Mouse (Mus musculus) hindbrain, embryonic 14.5 days (tissue): ENCODE results near the gene Sntg2. TPM values are rescaled to one million over a fixed set of nuclear protein-coding genes. Genes with fewer than 3 reads are reported as not detected.

ENCODE experiments used
- ATAC-seq: fragments of 200-750 bp; cut with Nextera tagmentation; 2 replicates; pipeline ENCODE4 v1.8.0; 2017; ENCODE audit warnings: moderate number of reproducible peaks, mild to moderate bottlenecking, moderate TSS enrichment, moderate library complexity; ENCODE audit not compliant: low FRiP score
- DNase-seq: peaks from one replicate; pipeline ENCODE4 v3.0.0-alpha.2; 2015; ENCODE audit warnings: low spot score
- H3K27ac ChIP-seq: fragments of 300-500 bp; sonication (generic); 2 replicates; pipeline ENCODE4 v1.5.1; 2014; ENCODE audit warnings: mild to moderate bottlenecking, moderate library complexity
- H3K27me3 ChIP-seq: fragments of 300-500 bp; sonication (generic); 2 replicates; pipeline ENCODE4 v1.6.1; 2014; ENCODE audit warnings: mild to moderate bottlenecking, low read length, mixed read lengths; ENCODE audit not compliant: control insufficient read depth, insufficient read depth
- H3K36me3 ChIP-seq: fragments of 300-500 bp; sonication (generic); replicated peaks from 2 replicates; pipeline ENCODE4 v1.6.1; 2014; ENCODE audit not compliant: control insufficient read depth, insufficient read depth
- H3K4me1 ChIP-seq: fragments of 300-500 bp; sonication (generic); replicated peaks from 2 replicates; pipeline ENCODE4 v1.6.1; 2014; ENCODE audit warnings: antibody characterized with exemption, low read length, mixed read lengths; ENCODE audit not compliant: control insufficient read depth, insufficient read depth
- H3K4me2 ChIP-seq: fragments of 300-500 bp; sonication (generic); replicated peaks from 2 replicates; pipeline ENCODE4 v1.6.1; 2014; ENCODE audit warnings: mild to moderate bottlenecking, moderate library complexity
- H3K4me3 ChIP-seq: fragments of 300-500 bp; sonication (generic); replicated peaks from 2 replicates; pipeline ENCODE4 v1.5.1; 2014; ENCODE audit warnings: mild to moderate bottlenecking, low read length
- H3K9ac ChIP-seq: fragments of 300-500 bp; sonication (generic); 2 replicates; pipeline ENCODE4 v1.6.1; 2014
- H3K9me3 ChIP-seq: fragments of 300-500 bp; sonication (generic); 2 replicates; pipeline ENCODE4 v1.6.1; 2016; ENCODE audit warnings: low read length; ENCODE audit not compliant: control insufficient read depth
- WGBS: fragments of 180-500 bp; shearing (Covaris S2); extraction: QIAGEN DNeasy Blood & Tissue Kit; methylation state at CpG from one replicate; pipeline ENCODE4 v1.1.7; 2014; 5-methylcytosine and 5-hydroxymethylcytosine counted together
- polyA plus RNA-seq: library from polyadenylated mRNA; unstranded; fragments of >200 nt; fragmentation: Nextera tagmentation; extraction: Ambion mirVana; gene quantifications from 2 replicates; pipeline ENCODE4 v1.2.1, GENCODE M21; 2014

Gene Sntg2
- polyA plus RNA-seq, 1 experiment from 2014 or later = 3.5 TPM

DNA sequence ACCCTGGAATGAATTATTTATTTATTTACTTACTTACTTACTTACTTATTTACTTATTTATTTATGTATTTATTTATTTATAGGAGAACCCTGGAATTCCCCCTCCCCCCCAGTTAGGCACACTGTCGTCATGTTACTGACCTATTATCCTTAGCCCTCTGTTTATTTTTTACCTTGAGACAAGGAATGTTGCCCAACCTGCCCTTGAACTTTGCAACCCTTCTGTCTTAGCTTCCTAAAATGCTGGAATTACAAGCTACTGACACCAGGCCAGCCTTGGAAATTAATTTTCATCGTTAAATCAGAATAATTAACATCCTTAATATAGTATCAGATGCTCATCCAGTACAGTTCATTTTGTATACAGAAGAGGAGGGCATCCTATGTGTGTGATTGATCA is 10.9 kb downstream of the Sntg2 start:
- Histone ChIP-seq H3K9ac (no peak overlapping the region), H3K27me3 (no peaks in the 10 kb centered on the region), H3K36me3 (no peaks in the 10 kb centered on the region), H3K4me3 (no peak overlapping the region), H3K4me2 (no peak overlapping the region), H3K4me1 (no peaks in the 10 kb centered on the region), H3K9me3 (no peaks in the 10 kb centered on the region), H3K27ac (no peak overlapping the region)
- ATAC-seq (no peak), DNase-seq (no peak)
- 83% methylated on average over 2 of the region's 2 CpGs for WGBS

DNA sequence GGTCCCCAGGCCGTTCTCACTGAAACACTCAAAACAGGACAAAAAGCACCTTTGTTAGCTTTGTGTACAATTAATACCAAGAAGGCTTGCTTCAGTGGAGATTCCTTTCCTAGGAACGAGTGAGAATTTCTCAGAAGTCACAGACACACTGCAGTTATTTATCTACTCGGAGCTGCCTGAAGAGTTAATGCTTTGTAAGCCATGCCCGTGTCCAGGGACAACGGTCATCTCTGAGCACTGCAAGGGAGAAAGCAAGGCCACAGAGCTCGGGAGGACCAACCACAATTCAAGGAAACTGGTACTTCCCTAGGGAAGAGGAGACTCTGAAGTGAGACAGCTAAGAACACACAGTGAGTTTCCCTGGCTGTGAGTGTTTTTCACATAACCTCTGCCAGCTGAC is 15.5 kb downstream of the Sntg2 start:
- WGBS = 48% methylated on average over 6 of the region's 6 CpGs
- Histone ChIP-seq H3K36me3 (no peaks in the 10 kb centered on the region), H3K27ac (no peak overlapping the region), H3K4me1 (no peaks in the 10 kb centered on the region), H3K4me3 (no peak overlapping the region), H3K4me2 (no peak overlapping the region), H3K9ac (no peak overlapping the region), H3K9me3 (no peaks in the 10 kb centered on the region), H3K27me3 (no peaks in the 10 kb centered on the region)
- DNase-seq = no peak
- ATAC-seq = no peak

- no peaks in the 10 kb centered on the region for H3K36me3 ChIP-seq
- 53% methylated on average over 2 of the region's 2 CpGs for WGBS
- DNase-seq (no peak), ATAC-seq (no peak)
- no peaks in the 10 kb centered on the region for H3K4me1 ChIP-seq
- no peak overlapping the region for H3K4me3 ChIP-seq
- no peak overlapping the region for H3K4me2 ChIP-seq
- H3K27me3 ChIP-seq = no peaks in the 10 kb centered on the region
- H3K27ac ChIP-seq = no peak overlapping the region
- no peak overlapping the region for H3K9ac ChIP-seq
- no peaks in the 10 kb centered on the region for H3K9me3 ChIP-seq
Measured at GRCm38 (mm10) chr12:30352393-30352792, 20.8 kb downstream of the Sntg2 start.

DNA sequence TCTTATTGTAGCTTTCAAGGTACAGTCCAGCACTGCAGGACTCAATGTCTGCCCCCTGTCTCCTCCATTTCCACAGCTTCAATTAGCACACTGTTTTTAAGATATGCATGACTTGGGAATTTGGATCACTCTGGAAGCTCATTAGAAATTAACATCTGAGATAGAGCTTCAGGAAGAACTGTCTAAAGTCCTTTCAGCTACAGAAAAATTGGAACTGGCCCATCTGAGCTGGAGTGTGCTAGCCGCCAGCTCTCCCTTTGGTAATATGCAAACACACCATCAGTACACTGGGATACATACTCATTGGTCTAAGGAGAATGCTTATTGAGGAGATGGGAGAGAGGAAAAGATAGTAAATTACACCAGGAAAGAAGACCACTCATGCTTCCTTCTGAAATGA is 25.1 kb downstream of the Sntg2 start:
- H3K9me3 ChIP-seq = no peaks in the 10 kb centered on the region
- H3K4me1 ChIP-seq = no peaks in the 10 kb centered on the region
- no peaks in the 10 kb centered on the region for H3K27me3 ChIP-seq
- DNase-seq (no peak), ATAC-seq (no peak)
- H3K9ac ChIP-seq = no peak overlapping the region
- no peak overlapping the region for H3K27ac ChIP-seq
- H3K36me3 ChIP-seq = no peaks in the 10 kb centered on the region
- whole genome bisulfite sequencing = 65% methylated on average over 1 of the region's 1 CpGs
- no peak overlapping the region for H3K4me3 ChIP-seq
- no peak overlapping the region for H3K4me2 ChIP-seq

- no peak overlapping the region for H3K9ac ChIP-seq
- ATAC-seq (no peak), DNase-seq (no peak)
- no peaks in the 10 kb centered on the region for H3K9me3 ChIP-seq
- no peaks in the 10 kb centered on the region for H3K36me3 ChIP-seq
- no peak overlapping the region for H3K4me2 ChIP-seq
- H3K27me3 ChIP-seq = no peaks in the 10 kb centered on the region
- H3K4me3 ChIP-seq = no peak overlapping the region
- WGBS = 62% methylated on average over 4 of the region's 4 CpGs
- no peak overlapping the region for H3K27ac ChIP-seq
- no peaks in the 10 kb centered on the region for H3K4me1 ChIP-seq
Measured at GRCm38 (mm10) chr12:30347284-30347683, 25.9 kb downstream of the Sntg2 start.

DNA sequence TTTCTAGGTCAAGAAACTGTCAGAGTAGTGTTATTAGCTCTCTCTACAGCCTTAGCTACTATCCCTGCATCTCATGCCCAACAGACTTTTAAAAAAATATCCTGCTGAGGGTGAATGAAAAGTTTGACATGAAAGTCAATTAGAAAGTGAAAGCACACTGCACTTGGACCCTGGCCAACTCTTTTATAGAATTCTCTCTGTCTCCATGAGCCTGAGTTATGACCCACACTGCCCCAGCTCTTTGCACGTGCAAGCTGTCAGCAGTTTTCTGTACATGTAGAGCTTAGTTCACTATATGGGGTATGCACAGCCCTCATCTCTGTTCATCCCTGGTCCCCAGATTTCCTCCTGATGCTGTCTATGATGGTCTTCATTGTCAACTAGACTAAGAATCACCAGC is 28.4 kb downstream of the Sntg2 start:
- no peak overlapping the region for H3K4me2 ChIP-seq
- ATAC-seq = no peak
- H3K9ac ChIP-seq = no peak overlapping the region
- H3K27me3 ChIP-seq = no peaks in the 10 kb centered on the region
- H3K4me1 ChIP-seq = no peaks in the 10 kb centered on the region
- no peaks in the 10 kb centered on the region for H3K36me3 ChIP-seq
- H3K9me3 ChIP-seq = no peaks in the 10 kb centered on the region
- no peak overlapping the region for H3K27ac ChIP-seq
- H3K4me3 ChIP-seq = no peak overlapping the region
- no peak for DNase-seq
- WGBS = 35% methylated on average over 1 of the region's 1 CpGs

- ATAC-seq (no peak), DNase-seq (no peak)
- no peak overlapping the region for H3K27ac ChIP-seq
- H3K9ac ChIP-seq = no peak overlapping the region
- no peak overlapping the region for H3K4me3 ChIP-seq
- H3K4me2 ChIP-seq = no peak overlapping the region
- 88% methylated on average over 5 of the region's 5 CpGs for whole genome bisulfite sequencing
- H3K9me3 ChIP-seq = no peaks in the 10 kb centered on the region
- H3K36me3 ChIP-seq = no peaks in the 10 kb centered on the region
- H3K4me1 ChIP-seq = no peaks in the 10 kb centered on the region
- H3K27me3 ChIP-seq = no peaks in the 10 kb centered on the region
Measured at GRCm38 (mm10) chr12:30336301-30336700, 36.9 kb downstream of the Sntg2 start.

- Histone ChIP-seq H3K27ac (no peak overlapping the region), H3K27me3 (no peaks in the 10 kb centered on the region), H3K9me3 (no peaks in the 10 kb centered on the region), H3K36me3 (no peaks in the 10 kb centered on the region), H3K4me1 (no peaks in the 10 kb centered on the region), H3K9ac (no peak overlapping the region), H3K4me3 (no peak overlapping the region), H3K4me2 (no peak overlapping the region)
- no peak for DNase-seq
- no peak for ATAC-seq
- 92% methylated on average over 2 of the region's 2 CpGs for WGBS
Measured at GRCm38 (mm10) chr12:30334502-30334901, 38.7 kb downstream of the Sntg2 start.

DNA sequence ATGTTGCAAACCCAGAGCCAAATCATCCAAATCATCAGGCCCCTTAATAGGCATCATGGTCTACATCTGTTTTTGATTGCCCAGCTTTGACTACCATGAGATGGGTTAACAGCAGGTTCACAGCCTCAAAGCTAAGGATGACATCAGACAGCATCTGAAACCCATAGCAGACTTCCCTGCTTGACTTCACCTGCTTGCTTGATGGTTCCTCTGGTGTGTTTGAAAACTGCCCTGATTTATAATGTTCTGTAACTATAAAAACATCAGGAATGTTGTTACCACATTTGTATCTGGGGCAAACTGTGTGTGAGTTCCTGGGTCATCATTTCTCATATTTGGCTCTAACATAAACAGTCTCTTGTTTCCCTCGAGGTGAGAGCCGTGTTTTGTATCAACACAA is 55.2 kb downstream of the Sntg2 start:
- H3K4me3 ChIP-seq = no peak overlapping the region
- DNase-seq (no peak), ATAC-seq (no peak)
- no peak overlapping the region for H3K4me2 ChIP-seq
- H3K9me3 ChIP-seq = no peaks in the 10 kb centered on the region
- no peak overlapping the region for H3K9ac ChIP-seq
- no peaks in the 10 kb centered on the region for H3K4me1 ChIP-seq
- WGBS = 79% methylated on average over 2 of the region's 2 CpGs
- no peak overlapping the region for H3K27ac ChIP-seq
- no peaks in the 10 kb centered on the region for H3K36me3 ChIP-seq
- H3K27me3 ChIP-seq = no peaks in the 10 kb centered on the region

DNA sequence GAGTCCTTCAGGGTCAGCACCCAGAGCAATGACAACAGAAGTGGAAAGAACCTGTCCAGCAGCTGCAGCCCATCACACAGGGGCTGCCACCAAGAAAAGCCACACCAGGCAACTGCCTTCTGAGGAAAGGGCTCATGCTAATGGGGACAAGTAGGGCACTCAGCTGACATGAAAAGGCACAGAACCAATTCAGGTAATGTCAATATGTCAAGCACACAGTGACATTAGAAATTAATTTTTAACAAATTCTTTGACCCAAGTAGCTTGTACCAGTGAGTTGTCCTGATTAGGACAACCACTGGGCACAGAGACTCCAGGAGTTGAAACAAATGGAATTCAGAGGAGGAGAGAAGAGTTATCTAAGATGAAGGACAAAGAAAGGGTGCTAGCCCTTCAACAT is 60.2 kb downstream of the Sntg2 start:
- Histone ChIP-seq H3K9me3 (no peaks in the 10 kb centered on the region), H3K36me3 (no peaks in the 10 kb centered on the region), H3K4me3 (no peak overlapping the region), H3K4me2 (no peak overlapping the region), H3K27me3 (no peaks in the 10 kb centered on the region), H3K4me1 (no peaks in the 10 kb centered on the region; the same call in 1 of the 2 replicates), H3K27ac (no peak overlapping the region), H3K9ac (no peak overlapping the region)
- no peak for ATAC-seq
- DNase-seq = no peak
